Mouse (Mus musculus): ENCODE measurements around the gene Tuba1b. TPM values are rescaled to one million over a fixed set of nuclear protein-coding genes. Genes with fewer than 3 reads are reported as not detected.

The Tuba1b gene
- total and polyA plus RNA-seq, 2 experiments from 2014 or later = 611 to 2,330 TPM

DNA sequence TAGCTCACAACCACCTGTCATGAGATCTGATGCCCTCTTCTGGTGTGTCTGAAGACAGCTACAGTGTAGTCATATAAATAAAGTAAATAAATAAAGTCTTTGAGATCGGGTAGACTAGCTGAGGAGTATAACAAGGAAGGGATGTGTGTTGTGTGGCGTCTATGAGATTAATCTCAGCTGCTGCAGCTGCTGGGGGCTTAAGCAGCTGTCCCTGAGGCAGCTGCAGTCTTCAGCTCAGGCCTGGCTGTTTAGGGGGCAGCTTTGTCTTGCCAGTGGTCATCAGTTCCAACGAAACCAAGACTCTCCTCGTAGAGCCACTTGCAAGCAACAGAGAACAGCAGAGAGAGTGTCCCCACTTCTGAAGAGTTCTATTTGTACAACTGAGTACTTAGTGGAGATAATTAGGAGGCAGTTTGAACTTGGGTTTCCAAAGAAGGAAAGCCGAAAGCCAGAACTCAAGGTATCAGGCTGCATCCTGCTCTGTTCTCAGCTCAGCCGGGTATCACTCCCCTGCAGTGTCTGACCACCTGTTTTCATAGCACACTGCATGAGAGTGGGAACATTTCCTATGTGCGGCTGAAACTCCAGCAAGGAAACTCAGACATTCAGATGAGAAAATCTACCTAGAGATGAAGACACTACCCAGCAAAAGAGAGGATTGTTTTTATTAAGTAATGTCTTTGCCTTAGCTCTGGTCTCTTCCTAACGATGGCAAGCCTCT, 47.5 kb downstream of the Tuba1b start:
- no peaks in the 10 kb centered on the region for H3K9me3 ChIP-seq (replicated peaks; ENCODE audit: control insufficient read depth, low read length)

DNA sequence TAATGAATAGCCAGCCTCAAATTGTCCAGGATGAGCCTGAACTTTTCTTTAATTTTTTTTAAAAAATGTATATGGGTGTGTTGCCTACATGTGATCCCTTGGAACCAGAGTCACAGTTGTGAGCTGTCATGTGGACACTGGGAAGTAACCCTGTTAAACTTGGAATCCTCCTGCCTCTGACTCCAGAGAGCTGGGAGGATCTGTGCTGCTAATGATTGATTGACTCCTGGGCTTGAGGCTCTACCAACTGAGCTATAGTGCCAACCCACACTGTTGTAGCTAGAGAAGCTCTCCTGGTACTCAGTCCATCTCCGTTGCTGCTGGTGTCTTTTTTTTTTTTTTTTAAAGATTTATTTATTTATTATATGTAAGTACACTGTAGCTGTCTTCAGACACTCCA, 50.3 kb downstream of the Tuba1b start:
- WGBS = 59% methylated on average over 1 of the region's 1 CpGs

More for the DNA sequence above, 47.5 kb downstream of the Tuba1b start:
- DNase-seq (ENCODE audit: low spot score) (no peak), ATAC-seq (ENCODE audit: insufficient read depth, low read depth) (no peak)
- TF ChIP-seq EP300 (IDR thresholded peaks at IDR 0.05; ENCODE audit: low read depth) (no peak), CTCF (IDR thresholded peaks at IDR 0.05; ENCODE audit: low read depth) (no peak)
- Histone ChIP-seq H3K36me3 (replicated peaks; ENCODE audit: control insufficient read depth, insufficient read depth, low read length) (no peaks in the 10 kb centered on the region), H3K27ac (ENCODE audit: low read depth) (no peak overlapping the region), H3K4me2 (ENCODE audit: low read depth, low read length) (no peak overlapping the region), H3K4me3 (ENCODE audit: low read depth, low read length) (no peak overlapping the region), H3K27me3 (ENCODE audit: control insufficient read depth, insufficient read depth, low read length) (no peaks in the 10 kb centered on the region), H3K9ac (replicated peaks; ENCODE audit: low read depth, low read length) (no peak overlapping the region), H3K4me1 (ENCODE audit: control insufficient read depth, insufficient read depth) (no peaks in the 10 kb centered on the region)
- WGBS = 53% methylated on average over 8 of the region's 8 CpGs

DNA sequence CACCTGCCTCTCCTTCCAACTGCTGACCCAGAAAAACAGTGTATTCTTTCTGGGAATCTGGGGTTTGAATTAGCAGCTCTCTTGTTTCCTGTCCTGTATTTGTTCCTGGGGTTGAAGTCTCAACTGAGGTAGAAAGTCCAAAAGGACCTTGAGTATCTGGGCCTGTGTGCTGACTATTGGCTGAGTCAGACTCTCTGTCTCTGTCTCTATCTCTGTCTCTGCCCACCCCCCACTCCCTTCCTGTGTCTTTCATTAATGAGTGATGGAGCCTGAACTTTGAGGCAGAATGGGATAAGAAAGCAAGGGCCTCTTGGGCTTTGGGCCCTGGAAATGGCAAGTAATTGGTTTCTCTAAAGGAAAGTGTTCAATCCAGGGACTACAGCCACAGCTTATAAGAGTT, 50.7 kb downstream of the Tuba1b start:
- no peak overlapping the region for H3K4me3 ChIP-seq (ENCODE audit: low read depth, low read length)
- no peak for TF ChIP-seq CTCF (IDR thresholded peaks at IDR 0.05; ENCODE audit: low read depth)
- TF ChIP-seq EP300 (IDR thresholded peaks at IDR 0.05; ENCODE audit: low read depth) = no peak

More for the DNA sequence above, 50.3 kb downstream of the Tuba1b start:
- no peaks in the 10 kb centered on the region for H3K27me3 ChIP-seq (ENCODE audit: control insufficient read depth, insufficient read depth, low read length)
- no peak for DNase-seq (ENCODE audit: low spot score)
- H3K4me1 ChIP-seq (ENCODE audit: control insufficient read depth, insufficient read depth) = peaks cover 8% of the 10 kb centered on the region; the same call in 1 of the 2 replicates
- TF ChIP-seq EP300 (IDR thresholded peaks at IDR 0.05; ENCODE audit: low read depth) (no peak), CTCF (IDR thresholded peaks at IDR 0.05; ENCODE audit: low read depth) (no peak)
- no peak for ATAC-seq (ENCODE audit: insufficient read depth, low read depth)
- H3K4me3 ChIP-seq (ENCODE audit: low read depth, low read length) = no peak overlapping the region
- no peak overlapping the region for H3K4me2 ChIP-seq (ENCODE audit: low read depth, low read length)
- H3K27ac ChIP-seq (ENCODE audit: low read depth) = no peak overlapping the region
- no peaks in the 10 kb centered on the region for H3K9me3 ChIP-seq (replicated peaks; ENCODE audit: control insufficient read depth, low read length)
- no peaks in the 10 kb centered on the region for H3K36me3 ChIP-seq (replicated peaks; ENCODE audit: control insufficient read depth, insufficient read depth, low read length)
- no peak overlapping the region for H3K9ac ChIP-seq (replicated peaks; ENCODE audit: low read depth, low read length)

DNA sequence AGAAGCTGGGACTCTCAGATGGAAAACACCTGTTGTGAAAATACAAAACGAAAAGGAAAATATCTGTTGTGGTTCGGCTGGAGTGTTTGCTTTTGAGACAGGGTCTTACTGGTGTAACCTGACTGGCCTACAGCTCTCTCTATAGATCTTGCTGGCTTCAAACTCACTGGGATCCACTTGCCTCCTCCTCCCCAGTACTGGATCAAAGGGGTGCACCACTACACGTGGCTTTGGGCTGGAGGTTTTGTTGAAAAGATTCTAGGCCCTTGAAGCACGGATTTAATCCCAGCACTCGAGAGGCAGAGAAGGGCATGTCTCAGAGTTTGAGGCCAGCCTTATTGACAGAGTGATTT, 52.7 kb downstream of the Tuba1b start:
- no peak overlapping the region for H3K9ac ChIP-seq (replicated peaks; ENCODE audit: low read depth, low read length)
- 18% methylated on average over 5 of the region's 5 CpGs for WGBS

More for the DNA sequence above, 50.7 kb downstream of the Tuba1b start:
- no peak for DNase-seq (ENCODE audit: low spot score)
- ATAC-seq (ENCODE audit: insufficient read depth, low read depth) = no peak
- Histone ChIP-seq H3K27me3 (ENCODE audit: control insufficient read depth, insufficient read depth, low read length) (no peaks in the 10 kb centered on the region), H3K9ac (replicated peaks; ENCODE audit: low read depth, low read length) (no peak overlapping the region), H3K4me2 (ENCODE audit: low read depth, low read length) (no peak overlapping the region), H3K9me3 (replicated peaks; ENCODE audit: control insufficient read depth, low read length) (no peaks in the 10 kb centered on the region), H3K36me3 (replicated peaks; ENCODE audit: control insufficient read depth, insufficient read depth, low read length) (no peaks in the 10 kb centered on the region), H3K27ac (ENCODE audit: low read depth) (no peak overlapping the region), H3K4me1 (ENCODE audit: control insufficient read depth, insufficient read depth) (peaks cover 8% of the 10 kb centered on the region; the same call in 1 of the 2 replicates)

More for the DNA sequence above, 52.7 kb downstream of the Tuba1b start:
- H3K9me3 ChIP-seq (replicated peaks; ENCODE audit: control insufficient read depth, low read length) = no peaks in the 10 kb centered on the region
- no peaks in the 10 kb centered on the region for H3K36me3 ChIP-seq (replicated peaks; ENCODE audit: control insufficient read depth, insufficient read depth, low read length)
- peak overlapping the region; percentile 63 for H3K4me3 ChIP-seq (ENCODE audit: low read depth, low read length)
- no peaks in the 10 kb centered on the region for H3K27me3 ChIP-seq (ENCODE audit: control insufficient read depth, insufficient read depth, low read length)
- DNase-seq (ENCODE audit: low spot score) (no peak), ATAC-seq (ENCODE audit: insufficient read depth, low read depth) (no peak)
- no peak overlapping the region for H3K27ac ChIP-seq (ENCODE audit: low read depth)
- TF ChIP-seq EP300 (IDR thresholded peaks at IDR 0.05; ENCODE audit: low read depth) = no peak
- no peak for TF ChIP-seq CTCF (IDR thresholded peaks at IDR 0.05; ENCODE audit: low read depth)
- peak overlapping the region; percentile 87 for H3K4me2 ChIP-seq (ENCODE audit: low read depth, low read length)
- H3K4me1 ChIP-seq (ENCODE audit: control insufficient read depth, insufficient read depth) = peaks cover 8% of the 10 kb centered on the region; the same call in 1 of the 2 replicates

Other genes with a start within 250 kb of the Tuba1b start
- gene Ccdc65, start 226.4 kb downstream of the Tuba1b start, total RNA-seq (2014; rRNA removed; ENCODE audit: low replicate concordance) = 0.77 TPM in 1 of 2 replicates, not detected in the other
- 0.25 and 0.86 TPM in 2 replicates for gene Ccdc65, start 226.4 kb downstream of the Tuba1b start, polyA plus RNA-seq (2015; fragmentation: Nextera tagmentation; extraction: Ambion mirVana)
- 4.3 and 26.7 TPM in 2 replicates for gene Fkbp11, start 206.4 kb downstream of the Tuba1b start, total RNA-seq (2014; rRNA removed; ENCODE audit: low replicate concordance)
- gene Fkbp11, start 206.4 kb downstream of the Tuba1b start, polyA plus RNA-seq (2015; fragmentation: Nextera tagmentation; extraction: Ambion mirVana) = 21.7 and 22.0 TPM in 2 replicates
- gene Arf3, start 171.4 kb downstream of the Tuba1b start, total RNA-seq (2014; rRNA removed; ENCODE audit: low replicate concordance) = 27.6 and 28.7 TPM in 2 replicates
- gene Arf3, start 171.4 kb downstream of the Tuba1b start, polyA plus RNA-seq (2015; fragmentation: Nextera tagmentation; extraction: Ambion mirVana) = 15.9 and 17.3 TPM in 2 replicates
- gene Wnt10b, start 156.4 kb downstream of the Tuba1b start, total RNA-seq (2014; rRNA removed; ENCODE audit: low replicate concordance) = not detected in 2 replicates
- gene Wnt10b, start 156.4 kb downstream of the Tuba1b start, polyA plus RNA-seq (2015; fragmentation: Nextera tagmentation; extraction: Ambion mirVana) = 0.07 TPM in 1 of 2 replicates, not detected in the other
- not detected in 2 replicates for gene Wnt1, start 144.7 kb downstream of the Tuba1b start, total RNA-seq (2014; rRNA removed; ENCODE audit: low replicate concordance)
- not detected in 2 replicates for gene Wnt1, start 144.7 kb downstream of the Tuba1b start, polyA plus RNA-seq (2015; fragmentation: Nextera tagmentation; extraction: Ambion mirVana)
- 1.4 and 1.9 TPM in 2 replicates for gene Ddn, start 125.1 kb downstream of the Tuba1b start, total RNA-seq (2014; rRNA removed; ENCODE audit: low replicate concordance)
- 0.11 TPM in 2 replicates for gene Ddn, start 125.1 kb downstream of the Tuba1b start, polyA plus RNA-seq (2015; fragmentation: Nextera tagmentation; extraction: Ambion mirVana)
- gene Prkag1, start 103.0 kb downstream of the Tuba1b start, total RNA-seq (2014; rRNA removed; ENCODE audit: low replicate concordance) = 115 and 134 TPM in 2 replicates
- gene Prkag1, start 103.0 kb downstream of the Tuba1b start, polyA plus RNA-seq (2015; fragmentation: Nextera tagmentation; extraction: Ambion mirVana) = 113 and 114 TPM in 2 replicates
- gene Kmt2d, start 63.4 kb downstream of the Tuba1b start, total RNA-seq (2014; rRNA removed; ENCODE audit: low replicate concordance) = 31.6 and 34.4 TPM in 2 replicates
- gene Kmt2d, start 63.4 kb downstream of the Tuba1b start, polyA plus RNA-seq (2015; fragmentation: Nextera tagmentation; extraction: Ambion mirVana) = 5.5 and 6.0 TPM in 2 replicates
- 7.5 and 12.6 TPM in 2 replicates for gene Rhebl1, start 40.0 kb downstream of the Tuba1b start, total RNA-seq (2014; rRNA removed; ENCODE audit: low replicate concordance)
- gene Rhebl1, start 40.0 kb downstream of the Tuba1b start, polyA plus RNA-seq (2015; fragmentation: Nextera tagmentation; extraction: Ambion mirVana) = 4.0 and 4.1 TPM in 2 replicates
- gene Dhh, start 36.0 kb downstream of the Tuba1b start, total RNA-seq (2014; rRNA removed; ENCODE audit: low replicate concordance) = 4.4 and 4.8 TPM in 2 replicates
- gene Dhh, start 36.0 kb downstream of the Tuba1b start, polyA plus RNA-seq (2015; fragmentation: Nextera tagmentation; extraction: Ambion mirVana) = 1.7 TPM in 2 replicates
- 25.5 and 28.2 TPM in 2 replicates for gene Lmbr1l, start 16.3 kb downstream of the Tuba1b start, total RNA-seq (2014; rRNA removed; ENCODE audit: low replicate concordance)
- gene Lmbr1l, start 16.3 kb downstream of the Tuba1b start, polyA plus RNA-seq (2015; fragmentation: Nextera tagmentation; extraction: Ambion mirVana) = 8.0 and 9.6 TPM in 2 replicates
- gene Gm49450, start 19.0 kb upstream of the Tuba1b start, total RNA-seq (2014; rRNA removed; ENCODE audit: low replicate concordance) = 78.3 and 158 TPM in 2 replicates
- gene Gm49450, start 19.0 kb upstream of the Tuba1b start, polyA plus RNA-seq (2015; fragmentation: Nextera tagmentation; extraction: Ambion mirVana) = not detected in 2 replicates
- 1,016 and 1,136 TPM in 2 replicates for gene Tuba1a, start 19.1 kb upstream of the Tuba1b start, total RNA-seq (2014; rRNA removed; ENCODE audit: low replicate concordance)
- gene Tuba1a, start 19.1 kb upstream of the Tuba1b start, polyA plus RNA-seq (2015; fragmentation: Nextera tagmentation; extraction: Ambion mirVana) = 404 and 408 TPM in 2 replicates
- 309 and 399 TPM in 2 replicates for gene Tuba1c, start 95.3 kb upstream of the Tuba1b start, total RNA-seq (2014; rRNA removed; ENCODE audit: low replicate concordance)
- gene Tuba1c, start 95.3 kb upstream of the Tuba1b start, polyA plus RNA-seq (2015; fragmentation: Nextera tagmentation; extraction: Ambion mirVana) = 73.8 and 97.1 TPM in 2 replicates
- gene Prph, start 120.6 kb upstream of the Tuba1b start, total RNA-seq (2014; rRNA removed; ENCODE audit: low replicate concordance) = 2.0 TPM in 1 of 2 replicates, not detected in the other
- gene Prph, start 120.6 kb upstream of the Tuba1b start, polyA plus RNA-seq (2015; fragmentation: Nextera tagmentation; extraction: Ambion mirVana) = 0.07 and 0.84 TPM in 2 replicates
- 16.2 and 19.1 TPM in 2 replicates for gene Troap, start 140.0 kb upstream of the Tuba1b start, total RNA-seq (2014; rRNA removed; ENCODE audit: low replicate concordance)
- gene Troap, start 140.0 kb upstream of the Tuba1b start, polyA plus RNA-seq (2015; fragmentation: Nextera tagmentation; extraction: Ambion mirVana) = 7.0 and 8.1 TPM in 2 replicates
- gene C1ql4, start 153.3 kb upstream of the Tuba1b start, total RNA-seq (2014; rRNA removed; ENCODE audit: low replicate concordance) = not detected in 2 replicates
- 0.20 TPM in 1 of 2 replicates, not detected in the other for gene C1ql4, start 153.3 kb upstream of the Tuba1b start, polyA plus RNA-seq (2015; fragmentation: Nextera tagmentation; extraction: Ambion mirVana)
- 2.3 TPM in 1 of 2 replicates, not detected in the other for gene Dnajc22, start 158.6 kb upstream of the Tuba1b start, total RNA-seq (2014; rRNA removed; ENCODE audit: low replicate concordance)
- 0.29 and 0.61 TPM in 2 replicates for gene Dnajc22, start 158.6 kb upstream of the Tuba1b start, polyA plus RNA-seq (2015; fragmentation: Nextera tagmentation; extraction: Ambion mirVana)
- 17.6 and 22.5 TPM in 2 replicates for gene Spats2, start 191.4 kb upstream of the Tuba1b start, total RNA-seq (2014; rRNA removed; ENCODE audit: low replicate concordance)
- gene Spats2, start 191.4 kb upstream of the Tuba1b start, polyA plus RNA-seq (2015; fragmentation: Nextera tagmentation; extraction: Ambion mirVana) = 15.0 and 16.1 TPM in 2 replicates

All from heart, postnatal 0 days (tissue).